In the genomic region with DNA sequence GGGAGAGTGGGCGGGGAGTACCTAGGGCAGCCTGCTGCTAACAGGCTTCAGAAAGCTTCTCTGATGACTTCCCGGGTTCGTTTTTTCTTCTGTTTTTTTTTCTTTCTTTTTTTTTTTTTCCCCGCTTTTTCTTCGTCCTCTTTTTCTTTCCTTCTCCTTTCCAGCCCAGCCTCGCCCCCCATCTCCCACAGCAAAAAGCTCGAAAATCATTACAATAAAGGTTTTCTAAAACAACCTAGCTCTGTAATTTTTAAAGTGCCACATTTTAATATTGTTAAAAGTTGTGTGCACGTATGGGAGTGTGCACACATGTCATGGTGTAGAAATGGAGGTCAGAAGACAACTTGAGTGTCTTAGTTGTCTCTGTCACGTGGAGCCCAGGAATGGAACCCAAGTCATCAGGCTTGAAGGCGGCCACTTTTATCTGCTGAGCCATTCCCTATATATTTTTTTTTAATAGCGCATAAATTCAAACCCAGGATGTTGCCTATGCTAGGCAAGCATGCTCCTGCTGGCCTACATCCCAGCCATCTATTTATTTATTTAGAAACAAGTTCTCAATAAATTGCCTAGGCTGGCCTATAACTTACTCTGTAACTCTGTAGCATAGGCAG, we compare ENCODE assay signal across 8 mouse cellular contexts. TPM values are rescaled to one million over a fixed set of nuclear protein-coding genes. Genes with fewer than 3 reads are reported as not detected.
DNase-seq lines count a peak whose midpoint lies in the region; ATAC-seq and TF ChIP-seq lines count a peak whose summit lies in the region.

No protein-coding gene starts in this region.

- 0 out of 2 replicates have a peak, but pooled peaks have one; percentile 5 for ATAC-seq in forebrain, embryonic 12.5 days (ENCODE audit: low FRiP score)
- ATAC-seq in liver, embryonic 14.5 days (ENCODE audit: insufficient read depth): no peak

- H3K79me2 ChIP-seq in C2C12 (ENCODE audit: control insufficient read depth, insufficient read depth): peaks cover 41% of the 10 kb centered on the region

- peak overlapping the region; percentile 91 for H3K27ac ChIP-seq in heart, embryonic 10.5 days
- no peak overlapping the region for H3K27ac ChIP-seq in forebrain, embryonic 12.5 days
- H3K27ac ChIP-seq in liver, embryonic 14.5 days: no peak overlapping the region

- H3K4me1 ChIP-seq in heart, embryonic 10.5 days: peaks cover 14% of the 10 kb centered on the region
- peaks cover 18% of the 10 kb centered on the region for H3K4me1 ChIP-seq in forebrain, embryonic 12.5 days
- H3K4me1 ChIP-seq in liver, embryonic 14.5 days (replicated peaks; ENCODE audit: control insufficient read depth in 2 of 2, insufficient read depth in 2 of 2, low read length in 1 of 2): peaks cover 11% of the 10 kb centered on the region in 2 experiments

- H3K9ac ChIP-seq in forebrain, embryonic 12.5 days: no peak overlapping the region
- peak overlapping the region; percentile 53 for H3K9ac ChIP-seq in liver, embryonic 14.5 days (replicated peaks)

- no peak for DNase-seq in heart, embryonic 10.5 days (ENCODE audit: low spot score)
- no peak for DNase-seq in heart, adult 18-20 months
- DNase-seq in liver, embryonic 14.5 days (ENCODE audit: low read depth in 3 of 3, low spot score in 3 of 3): no peak
- no peak for DNase-seq in right cerebral cortex, postnatal 4 days
- DNase-seq in right cerebral cortex, postnatal 36 days (ENCODE audit: low spot score in 2 of 2): no peak
- DNase-seq in urinary bladder, postnatal 10 days (ENCODE audit: low spot score): no peak

- H3K9me3 ChIP-seq in heart, embryonic 10.5 days: no peaks in the 10 kb centered on the region
- H3K9me3 ChIP-seq in forebrain, embryonic 12.5 days: no peaks in the 10 kb centered on the region
- H3K9me3 ChIP-seq in liver, embryonic 14.5 days (ENCODE audit: control insufficient read depth, low read length): no peaks in the 10 kb centered on the region

- no peak for TF ChIP-seq EP300 in liver, embryonic 14.5 days (IDR thresholded peaks at IDR 0.05; ENCODE audit: low read depth)

- 22% methylated on average over 11 of the region's 11 CpGs for WGBS in heart, embryonic 10.5 days
- 22% methylated on average over 11 of the region's 11 CpGs for WGBS in forebrain, embryonic 12.5 days
- 17% methylated on average over 11 of the region's 11 CpGs for WGBS in liver, embryonic 14.5 days (ENCODE audit: insufficient replicate concordance)

- peak overlapping the region; percentile 82 for H3K4me3 ChIP-seq in heart, embryonic 10.5 days
- H3K4me3 ChIP-seq in C2C12 (ENCODE audit: insufficient read depth, poor library complexity, severe bottlenecking): no peak overlapping the region
- peak overlapping the region; percentile 60 for H3K4me3 ChIP-seq in forebrain, embryonic 12.5 days (replicated peaks)
- H3K4me3 ChIP-seq in liver, embryonic 14.5 days (ENCODE audit: insufficient read depth in 1 of 2, low read depth in 2 of 2, low read length in 2 of 2): peak overlapping the region; percentile 8 to 73; a peak in 2 of 4 replicates

- peaks cover 26% of the 10 kb centered on the region for H3K79me3 ChIP-seq in C2C12 (ENCODE audit: low read depth)

- TF ChIP-seq CTCF in C2C12 (IDR thresholded peaks at IDR 0.05; ENCODE audit: control insufficient read depth, insufficient read depth, insufficient read length): no peak
- no peak for TF ChIP-seq CTCF in liver, embryonic 14.5 days (IDR thresholded peaks at IDR 0.05; ENCODE audit: low read depth)

- H3K36me3 ChIP-seq in heart, embryonic 10.5 days: peaks cover 9% of the 10 kb centered on the region; the same call in 1 of the 2 replicates
- peaks cover 2% of the 10 kb centered on the region for H3K36me3 ChIP-seq in C2C12 (ENCODE audit: control insufficient read depth, insufficient read depth)
- 0 out of 2 replicates have a peak, but pooled peaks cover 2% of the 10 kb centered on the region for H3K36me3 ChIP-seq in forebrain, embryonic 12.5 days (replicated peaks)
- no peaks in the 10 kb centered on the region; the same call in 1 of the 2 replicates for H3K36me3 ChIP-seq in liver, embryonic 14.5 days (replicated peaks; ENCODE audit: control insufficient read depth, insufficient read depth, low read depth)

- peak overlapping the region; percentile 74 for H3K4me2 ChIP-seq in forebrain, embryonic 12.5 days
- peak overlapping the region; percentile 92 for H3K4me2 ChIP-seq in liver, embryonic 14.5 days (ENCODE audit: low read depth)

- no peaks in the 10 kb centered on the region for H3K27me3 ChIP-seq in heart, embryonic 10.5 days (ENCODE audit: insufficient read depth, poor library complexity, severe bottlenecking)
- H3K27me3 ChIP-seq in C2C12 (ENCODE audit: control insufficient read depth, insufficient read depth, insufficient read length): no peaks in the 10 kb centered on the region
- no peaks in the 10 kb centered on the region for H3K27me3 ChIP-seq in forebrain, embryonic 12.5 days
- no peaks in the 10 kb centered on the region for H3K27me3 ChIP-seq in liver, embryonic 14.5 days (ENCODE audit: control insufficient read depth, insufficient read depth, low read length)

- H3ac ChIP-seq in C2C12 (ENCODE audit: control insufficient read depth, insufficient read length, low read depth): no peak overlapping the region

TF ChIP-seq in C2C12, 6 proteins besides CTCF, POLR2A, EP300 and RAD21:
- TF ChIP-seq MYOG (IDR thresholded peaks at IDR 0.05; ENCODE audit: control insufficient read depth, extremely low read depth, insufficient read length) (no peak), USF1 (IDR thresholded peaks at IDR 0.05; ENCODE audit: low read depth) (peak; percentile 17)

RNA-seq across cellular contexts. Expression of gene Wdr61, which starts 0.4 kb away (rescaled TPM):
- polyA plus RNA-seq in heart, embryonic 10.5 days (2016; fragmentation: Nextera tagmentation; extraction: Ambion mirVana): 130 and 151 TPM in 2 replicates
- total RNA-seq in heart, adult 18-20 months (2021): 10 to 100 TPM; 28.9 to 37.4 TPM
- polyA plus RNA-seq in C2C12 (2012; fragmentation: generic; extraction: Trizol): 55.9 TPM
- 140 and 142 TPM in 2 replicates for polyA plus RNA-seq in forebrain, embryonic 12.5 days (2016; fragmentation: Nextera tagmentation; extraction: Ambion mirVana)
- 34.8 and 50.6 TPM in 2 replicates for polyA plus RNA-seq in liver, embryonic 14.5 days (2012; rRNA removed)
- polyA plus RNA-seq in liver, embryonic 14.5 days (2014; fragmentation: Nextera tagmentation; extraction: Ambion mirVana): 106 and 108 TPM in 2 replicates

RNA-seq across cellular contexts. Expression of gene Crabp1, which starts 29.8 kb away (rescaled TPM):
- 63.7 and 204 TPM in 2 replicates for polyA plus RNA-seq in heart, embryonic 10.5 days (2016; fragmentation: Nextera tagmentation; extraction: Ambion mirVana)
- total RNA-seq in heart, adult 18-20 months (2021): not detected
- not detected for polyA plus RNA-seq in C2C12 (2012; fragmentation: generic; extraction: Trizol)
- 106 and 133 TPM in 2 replicates for polyA plus RNA-seq in forebrain, embryonic 12.5 days (2016; fragmentation: Nextera tagmentation; extraction: Ambion mirVana)
- 0.78 and 0.99 TPM in 2 replicates for polyA plus RNA-seq in liver, embryonic 14.5 days (2012; rRNA removed)
- 0.17 and 0.66 TPM in 2 replicates for polyA plus RNA-seq in liver, embryonic 14.5 days (2014; fragmentation: Nextera tagmentation; extraction: Ambion mirVana)

RNA-seq across cellular contexts. Expression of gene Dnaja4, which starts 36.1 kb away (rescaled TPM):
- 9.7 and 16.3 TPM in 2 replicates for polyA plus RNA-seq in heart, embryonic 10.5 days (2016; fragmentation: Nextera tagmentation; extraction: Ambion mirVana)
- total RNA-seq in heart, adult 18-20 months (2021): 10 to 100 TPM; 82.3 to 91.1 TPM
- 7.1 TPM for polyA plus RNA-seq in C2C12 (2012; fragmentation: generic; extraction: Trizol)
- polyA plus RNA-seq in forebrain, embryonic 12.5 days (2016; fragmentation: Nextera tagmentation; extraction: Ambion mirVana): 2.8 and 3.1 TPM in 2 replicates
- 11.9 and 16.4 TPM in 2 replicates for polyA plus RNA-seq in liver, embryonic 14.5 days (2012; rRNA removed)
- polyA plus RNA-seq in liver, embryonic 14.5 days (2014; fragmentation: Nextera tagmentation; extraction: Ambion mirVana): 20.1 and 20.3 TPM in 2 replicates

Comparison
In these comparisons a context has a peak if more than half of its experiments do, and no peak if none do; other contexts are left out.
1. RNA of gene Crabp1, which starts 29.8 kb away (polyA plus RNA-seq): 63.7 to 204 TPM in heart, embryonic 10.5 days and 106 to 133 TPM in forebrain, embryonic 12.5 days; 0.17 to 0.99 TPM in liver, embryonic 14.5 days and not detected in C2C12 (single experiment); every median in the first group is over 10 times any median in the second.